Comparison of ENCODE assay signal across 9 mouse cellular contexts in genomic region chr11:70539423-70539822, GRCm38 (mm10). TPM values are rescaled to one million over a fixed set of nuclear protein-coding genes. Genes with fewer than 3 reads are reported as not detected.
DNase-seq lines count a peak whose midpoint lies in the region; ATAC-seq and TF ChIP-seq lines count a peak whose summit lies in the region.
"Had no signal": no experiment of that assay in that cellular context is flagged by ENCODE, and none has a peak within 500 bp of the region (broad histone marks: within the 10 kb centered on the region; RNA-seq: fewer than 3 reads in every experiment).

No protein-coding gene starts in this region.

- no peaks in the 10 kb centered on the region for H3K36me3 ChIP-seq in embryonic facial prominence, embryonic 12.5 days
- no peaks in the 10 kb centered on the region for H3K36me3 ChIP-seq in intestine, embryonic 15.5 days
- no peaks in the 10 kb centered on the region for H3K36me3 ChIP-seq in myocyte (ENCODE audit: control insufficient read depth, insufficient read depth)

- no peaks in the 10 kb centered on the region for H3K79me2 ChIP-seq in myocyte (ENCODE audit: control insufficient read depth, insufficient read depth)

- H3K27me3 ChIP-seq in embryonic facial prominence, embryonic 12.5 days = peaks cover 24% of the 10 kb centered on the region
- no peaks in the 10 kb centered on the region for H3K27me3 ChIP-seq in intestine, embryonic 15.5 days (replicated peaks)
- no peaks in the 10 kb centered on the region for H3K27me3 ChIP-seq in myocyte (ENCODE audit: control insufficient read depth, insufficient read depth, insufficient read length)

- peak overlapping the region; percentile 3 for H3ac ChIP-seq in myocyte (ENCODE audit: control insufficient read depth, insufficient read length)

- TF ChIP-seq CTCF in left cerebral cortex, adult 2 months (IDR thresholded peaks at IDR 0.05) = no peak

- intact Hi-C loops in left cerebral cortex, adult 2 months (cut with DNase I) = no loop called here
- intact Hi-C loops in left cerebral cortex, postnatal 10 days (cut with DNase I) = no loop called here

- 19% methylated on average over 9 of the region's 9 CpGs for WGBS in embryonic facial prominence, embryonic 12.5 days
- 10% methylated on average over 9 of the region's 9 CpGs for WGBS in intestine, embryonic 15.5 days

- peak overlapping the region; percentile 77 for H3K27ac ChIP-seq in left cerebral cortex, adult 2 months
- no peak overlapping the region for H3K27ac ChIP-seq in embryonic facial prominence, embryonic 12.5 days
- no peak overlapping the region for H3K27ac ChIP-seq in intestine, embryonic 15.5 days

- peak overlapping the region; percentile 91 for H3K4me2 ChIP-seq in embryonic facial prominence, embryonic 12.5 days (replicated peaks)
- peak overlapping the region; percentile 72 for H3K4me2 ChIP-seq in intestine, embryonic 15.5 days (replicated peaks)
- peak overlapping the region; percentile 70 for H3K4me2 ChIP-seq in myocyte (ENCODE audit: low read depth)

- no peaks in the 10 kb centered on the region for H3K4me1 ChIP-seq in embryonic facial prominence, embryonic 12.5 days
- H3K4me1 ChIP-seq in intestine, embryonic 15.5 days (replicated peaks) = 0 out of 2 replicates have a peak, but pooled peaks cover 4% of the 10 kb centered on the region

- no peak for ATAC-seq in embryonic facial prominence, embryonic 12.5 days (ENCODE audit: insufficient number of reproducible peaks, insufficient read depth, low FRiP score, low TSS enrichment)
- peak; percentile 11; the same call in 1 of the 2 replicates for ATAC-seq in intestine, embryonic 15.5 days

- no peak for DNase-seq in left cerebral cortex, adult 2 months (ENCODE audit: extremely low spot score in 1 of 2, low spot score in 2 of 2)
- DNase-seq in left cerebral cortex, postnatal 10 days (ENCODE audit: extremely low spot score in 1 of 2, low spot score in 2 of 2) = no peak
- DNase-seq in ovary, postnatal 14 days (ENCODE audit: low spot score) = no peak
- no peak for DNase-seq in right cerebral cortex, postnatal 14 days
- DNase-seq in left cerebral cortex, adult 8-10 months (ENCODE audit: low spot score in 2 of 2) = no peak

- peak overlapping the region; percentile 60 for H3K4me3 ChIP-seq in left cerebral cortex, adult 2 months
- peak overlapping the region; percentile 64 for H3K4me3 ChIP-seq in embryonic facial prominence, embryonic 12.5 days
- peak overlapping the region; percentile 58 for H3K4me3 ChIP-seq in intestine, embryonic 15.5 days (replicated peaks)
- H3K4me3 ChIP-seq in myocyte = peak overlapping the region; percentile 32

- peak overlapping the region; percentile 66 for H3K9ac ChIP-seq in embryonic facial prominence, embryonic 12.5 days
- H3K9ac ChIP-seq in intestine, embryonic 15.5 days = peak overlapping the region; percentile 69; the same call in 1 of the 2 replicates

- no peaks in the 10 kb centered on the region for H3K9me3 ChIP-seq in embryonic facial prominence, embryonic 12.5 days
- H3K9me3 ChIP-seq in intestine, embryonic 15.5 days = no peaks in the 10 kb centered on the region

- no peak for TF ChIP-seq POLR2A in myocyte (IDR thresholded peaks at IDR 0.05; ENCODE audit: insufficient read length, low read depth)

TF ChIP-seq in myocyte, 11 proteins besides CTCF, POLR2A, EP300 and RAD21:
- no peak for TF ChIP-seq MYOD1 (IDR thresholded peaks at IDR 0.05; ENCODE audit: control insufficient read depth in 1 of 3, insufficient read length in 2 of 3, low read depth in 2 of 3)
- TF ChIP-seq SRF (IDR thresholded peaks at IDR 0.05; ENCODE audit: control insufficient read depth, insufficient read length, low read depth) = no peak
- no peak for TF ChIP-seq MAX (IDR thresholded peaks at IDR 0.05; ENCODE audit: low read depth)
- no peak for TF ChIP-seq REST (IDR thresholded peaks at IDR 0.05; ENCODE audit: insufficient read depth, insufficient read length)
- TF ChIP-seq USF1 (IDR thresholded peaks at IDR 0.05; ENCODE audit: low read depth) = no peak
- no peak for TF ChIP-seq TCF3 (IDR thresholded peaks at IDR 0.05; ENCODE audit: insufficient read length, low read depth)
- no peak for TF ChIP-seq E2F4 (IDR thresholded peaks at IDR 0.05; ENCODE audit: insufficient read depth)
- TF ChIP-seq CEBPB (IDR thresholded peaks at IDR 0.05; ENCODE audit: insufficient read depth, poor library complexity, severe bottlenecking) = no peak
- no peak for TF ChIP-seq TCF12 (IDR thresholded peaks at IDR 0.05; ENCODE audit: insufficient read depth, poor library complexity, severe bottlenecking)
- TF ChIP-seq MYOG (IDR thresholded peaks at IDR 0.05; ENCODE audit: control insufficient read depth in 1 of 3, insufficient read depth in 1 of 3, insufficient read length in 2 of 3, low read depth in 2 of 3) = no peak
- TF ChIP-seq POLR2AphosphoS2 (IDR thresholded peaks at IDR 0.05; ENCODE audit: insufficient read length, low read depth) = no peak
TF ChIP-seq in myocyte: peak in this region for 0.

RNA-seq across cellular contexts. Expression of gene Pld2, which starts 0.4 kb away (rescaled TPM):
- total RNA-seq in left cerebral cortex, adult 2 months (2021) = 10 to 100 TPM; 12.8 to 13.6 TPM
- total RNA-seq in left cerebral cortex, postnatal 10 days (2021) = 10 to 100 TPM; 21.4 to 24.5 TPM
- 4.4 and 6.7 TPM in 2 replicates for polyA plus RNA-seq in embryonic facial prominence, embryonic 12.5 days (2016; fragmentation: Nextera tagmentation; extraction: Ambion mirVana)
- 10.3 and 11.0 TPM in 2 replicates for polyA plus RNA-seq in intestine, embryonic 15.5 days (2015; fragmentation: Nextera tagmentation; extraction: Ambion mirVana)
- polyA plus RNA-seq in myocyte (2012; fragmentation: generic; extraction: Trizol) = 10.2 TPM
- total RNA-seq in left cerebral cortex, adult 8-10 months (2022) = 10 to 100 TPM; 15.7 to 20.4 (median 19.4) TPM

RNA-seq across cellular contexts. Expression of gene Gm40193, which starts 6.7 kb away (rescaled TPM):
- not detected for total RNA-seq in left cerebral cortex, adult 2 months (2021)
- total RNA-seq in left cerebral cortex, postnatal 10 days (2021) = not detected
- polyA plus RNA-seq in embryonic facial prominence, embryonic 12.5 days (2016; fragmentation: Nextera tagmentation; extraction: Ambion mirVana) = not detected in 2 replicates
- not detected in 2 replicates for polyA plus RNA-seq in intestine, embryonic 15.5 days (2015; fragmentation: Nextera tagmentation; extraction: Ambion mirVana)
- not detected for polyA plus RNA-seq in myocyte (2012; fragmentation: generic; extraction: Trizol)
- not detected for total RNA-seq in left cerebral cortex, adult 8-10 months (2022)
- total RNA-seq: hematopoietic stem cell, adult 5-6 weeks had no signal

RNA-seq across cellular contexts. Expression of gene Psmb6, which starts 14.3 kb away (rescaled TPM):
- 100 to 1,000 TPM; 164 to 169 TPM for total RNA-seq in left cerebral cortex, adult 2 months (2021)
- 100 to 1,000 TPM; 218 to 220 TPM for total RNA-seq in left cerebral cortex, postnatal 10 days (2021)
- polyA plus RNA-seq in embryonic facial prominence, embryonic 12.5 days (2016; fragmentation: Nextera tagmentation; extraction: Ambion mirVana) = 784 and 848 TPM in 2 replicates
- 646 and 704 TPM in 2 replicates for polyA plus RNA-seq in intestine, embryonic 15.5 days (2015; fragmentation: Nextera tagmentation; extraction: Ambion mirVana)
- 575 TPM for polyA plus RNA-seq in myocyte (2012; fragmentation: generic; extraction: Trizol)
- total RNA-seq in left cerebral cortex, adult 8-10 months (2022) = 100 to 1,000 TPM; 187 to 213 (median 191) TPM

RNA-seq across cellular contexts. Expression of gene Gltpd2, which starts 20.4 kb away (rescaled TPM):
- total RNA-seq in left cerebral cortex, adult 2 months (2021) = not detected
- not detected for total RNA-seq in left cerebral cortex, postnatal 10 days (2021)
- 0.50 and 0.77 TPM in 2 replicates for polyA plus RNA-seq in embryonic facial prominence, embryonic 12.5 days (2016; fragmentation: Nextera tagmentation; extraction: Ambion mirVana)
- polyA plus RNA-seq in intestine, embryonic 15.5 days (2015; fragmentation: Nextera tagmentation; extraction: Ambion mirVana) = 1.5 and 2.2 TPM in 2 replicates
- polyA plus RNA-seq in myocyte (2012; fragmentation: generic; extraction: Trizol) = not detected
- not detected for total RNA-seq in left cerebral cortex, adult 8-10 months (2022)
- total RNA-seq: hematopoietic stem cell, adult 5-6 weeks had no signal

RNA-seq across cellular contexts. Expression of gene Mink1, which starts 23.3 kb away (rescaled TPM):
- total RNA-seq in left cerebral cortex, adult 2 months (2021) = 100 to 1,000 TPM; 411 to 445 TPM
- 100 to 1,000 TPM; 252 to 262 TPM for total RNA-seq in left cerebral cortex, postnatal 10 days (2021)
- polyA plus RNA-seq in embryonic facial prominence, embryonic 12.5 days (2016; fragmentation: Nextera tagmentation; extraction: Ambion mirVana) = 16.7 and 17.5 TPM in 2 replicates
- 11.8 and 12.7 TPM in 2 replicates for polyA plus RNA-seq in intestine, embryonic 15.5 days (2015; fragmentation: Nextera tagmentation; extraction: Ambion mirVana)
- 34.4 TPM for polyA plus RNA-seq in myocyte (2012; fragmentation: generic; extraction: Trizol)
- 100 to 1,000 TPM; 389 to 423 (median 415) TPM for total RNA-seq in left cerebral cortex, adult 8-10 months (2022)
